Mouse (Mus musculus): ENCODE results near the gene Fam151b. TPM values are rescaled to one million over a fixed set of nuclear protein-coding genes. Genes with fewer than 3 reads are reported as not detected.

The Fam151b gene
- polyA plus RNA-seq, 1 experiment from 2014 or later = 0.24 TPM

DNA sequence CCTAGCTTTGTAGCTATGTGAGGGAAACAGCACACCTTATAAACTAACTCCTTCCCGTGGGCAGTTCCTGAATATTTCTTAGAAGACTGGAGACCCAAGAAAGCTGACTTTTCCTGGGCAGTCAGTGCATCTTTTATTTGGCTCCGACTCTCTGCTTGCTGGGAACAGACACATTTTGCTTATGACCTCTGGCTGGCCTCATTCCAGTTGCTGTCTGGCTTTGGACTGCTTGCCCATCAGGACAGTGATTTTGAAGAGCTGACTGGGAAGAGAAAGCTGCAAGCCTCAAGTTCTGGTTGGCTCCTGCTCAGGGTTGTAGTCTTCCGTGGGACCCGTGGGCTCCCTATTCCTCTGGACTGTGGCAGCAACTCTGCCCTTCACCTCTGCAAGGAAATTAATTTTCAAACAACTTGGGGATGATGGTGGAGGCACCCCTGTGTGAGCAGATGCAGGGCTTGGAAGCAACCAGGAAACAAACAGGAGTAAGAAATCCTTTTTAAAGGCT lies 56.4 kb downstream of the Fam151b start:
- 45% methylated on average over 4 of the region's 4 CpGs for WGBS
- Histone ChIP-seq H3K27ac (replicated peaks; ENCODE audit: low read depth, low read length) (no peak overlapping the region), H3K9ac (replicated peaks; ENCODE audit: low read length) (peak overlapping the region; percentile 62; the same call in 1 of the 2 replicates), H3K4me3 (replicated peaks; ENCODE audit: low read depth, low read length) (peak overlapping the region; percentile 66), H3K4me2 (ENCODE audit: low read length) (peak overlapping the region; percentile 96), H3K27me3 (ENCODE audit: control insufficient read depth, insufficient read depth, low read length) (peaks cover 35% of the 10 kb centered on the region), H3K4me1 (ENCODE audit: control insufficient read depth, insufficient read depth, low read length) (0 out of 2 replicates have a peak, but pooled peaks cover 5% of the 10 kb centered on the region), H3K36me3 (ENCODE audit: control insufficient read depth, insufficient read depth, low read length) (no peaks in the 10 kb centered on the region), H3K9me3 (ENCODE audit: control insufficient read depth, low read length) (no peaks in the 10 kb centered on the region)
- ATAC-seq (ENCODE audit: low FRiP score, low TSS enrichment) (no peak), DNase-seq (no peak)

DNA sequence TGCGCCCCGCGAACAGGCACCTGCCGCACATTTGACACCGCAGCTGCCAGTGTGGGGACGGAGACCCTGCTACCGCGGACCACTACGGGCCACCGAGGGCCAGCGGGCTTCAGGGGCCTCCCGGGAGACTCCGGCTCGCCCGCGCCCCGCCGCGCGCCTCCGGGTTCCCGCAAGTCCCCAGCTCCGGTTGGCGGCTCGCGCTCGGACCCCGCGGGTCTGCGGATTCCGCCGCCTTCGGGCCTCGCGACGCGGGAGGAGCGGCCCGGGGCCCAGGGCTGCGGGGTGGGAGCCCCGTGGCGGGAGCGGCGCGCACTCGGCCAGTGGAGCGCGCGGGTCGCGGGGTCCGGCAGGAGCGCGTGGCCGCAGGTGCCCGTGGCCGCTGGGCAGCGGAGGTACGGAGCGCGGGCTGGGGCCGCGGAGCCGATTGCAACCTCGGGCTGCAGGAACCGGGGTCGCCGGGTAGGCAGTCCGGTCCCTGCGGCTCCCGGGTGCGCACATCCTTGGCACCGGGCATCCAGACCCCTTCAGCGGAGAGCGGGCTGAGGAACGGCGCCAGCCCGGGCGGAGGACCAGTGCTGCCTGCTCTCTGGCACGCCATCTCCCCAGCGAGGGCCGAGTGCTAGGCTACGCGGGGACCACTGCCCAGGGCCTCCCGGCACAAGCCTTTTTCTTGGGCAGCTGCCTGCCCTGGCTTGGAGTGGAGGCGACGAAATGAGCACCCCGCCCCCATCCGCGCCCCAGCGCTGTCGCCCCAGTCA lies 57.3 kb downstream of the Fam151b start:
- peaks cover 35% of the 10 kb centered on the region for H3K27me3 ChIP-seq (ENCODE audit: control insufficient read depth, insufficient read depth, low read length)
- H3K4me1 ChIP-seq (ENCODE audit: control insufficient read depth, insufficient read depth, low read length) = 0 out of 2 replicates have a peak, but pooled peaks cover 5% of the 10 kb centered on the region
- ATAC-seq (ENCODE audit: low FRiP score, low TSS enrichment) (peak; percentile 68), DNase-seq (peak; percentile 62)
- H3K4me2 ChIP-seq (ENCODE audit: low read length) = peak overlapping the region; percentile 96
- H3K27ac ChIP-seq (replicated peaks; ENCODE audit: low read depth, low read length) = no peak overlapping the region
- H3K9ac ChIP-seq (replicated peaks; ENCODE audit: low read length) = peak overlapping the region; percentile 62
- no peaks in the 10 kb centered on the region for H3K9me3 ChIP-seq (ENCODE audit: control insufficient read depth, low read length)
- H3K4me3 ChIP-seq (replicated peaks; ENCODE audit: low read depth, low read length) = peak overlapping the region; percentile 66
- under 1% methylated on average over 92 of the region's 92 CpGs for WGBS
- no peaks in the 10 kb centered on the region for H3K36me3 ChIP-seq (ENCODE audit: control insufficient read depth, insufficient read depth, low read length)

DNA sequence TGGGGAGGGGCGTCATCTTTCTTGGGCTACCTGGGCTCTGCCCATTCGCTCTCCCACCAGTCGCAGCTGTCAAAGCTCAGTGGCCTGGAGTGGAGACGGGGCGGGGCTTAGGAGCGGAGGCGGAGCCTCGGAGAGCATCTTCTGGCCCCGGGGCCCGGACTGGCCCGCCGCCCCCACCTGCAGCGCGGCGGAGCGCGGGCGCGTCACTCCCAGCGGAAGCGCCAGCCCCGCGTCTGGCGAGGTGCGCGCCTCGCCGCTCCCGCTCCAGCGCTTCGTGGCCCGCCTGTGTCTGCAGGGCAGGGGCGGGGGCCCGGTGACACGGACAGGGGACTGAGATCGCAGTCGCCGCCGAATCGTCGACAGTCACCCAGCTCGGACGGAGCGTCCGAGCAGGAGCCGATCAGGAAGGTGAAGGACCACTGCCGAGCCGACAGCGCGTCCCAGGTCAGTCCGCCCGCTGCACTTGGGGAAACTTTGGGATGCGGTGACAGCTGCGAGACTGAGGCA lies 58.0 kb downstream of the Fam151b start, which contains the start of gene Ankrd34b:
TSS of gene Ankrd34b (plus strand) at position 139 of the 507 bp plus-strand sequence.
- under 1% methylated on average over 54 of the region's 54 CpGs for WGBS
- peak within 1 kb of the TSS; percentile 96 for H3K4me2 ChIP-seq (ENCODE audit: low read length)
- H3K9me3 ChIP-seq (ENCODE audit: control insufficient read depth, low read length) = no peaks in the 10 kb centered on the region
- H3K27ac ChIP-seq (replicated peaks; ENCODE audit: low read depth, low read length) = no peak within 1 kb of the TSS
- DNase-seq (peak; percentile 83), ATAC-seq (ENCODE audit: low FRiP score, low TSS enrichment) (peak; percentile 77)
- H3K36me3 ChIP-seq (ENCODE audit: control insufficient read depth, insufficient read depth, low read length) = no peaks in the 10 kb centered on the region
- H3K4me1 ChIP-seq (ENCODE audit: control insufficient read depth, insufficient read depth, low read length) = 0 out of 2 replicates have a peak, but pooled peaks cover 5% of the 10 kb centered on the region
- H3K4me3 ChIP-seq (replicated peaks; ENCODE audit: low read depth, low read length) = peak within 1 kb of the TSS; percentile 66
- peaks cover 35% of the 10 kb centered on the region for H3K27me3 ChIP-seq (ENCODE audit: control insufficient read depth, insufficient read depth, low read length)
- H3K9ac ChIP-seq (replicated peaks; ENCODE audit: low read length) = peak within 1 kb of the TSS; percentile 62

DNA sequence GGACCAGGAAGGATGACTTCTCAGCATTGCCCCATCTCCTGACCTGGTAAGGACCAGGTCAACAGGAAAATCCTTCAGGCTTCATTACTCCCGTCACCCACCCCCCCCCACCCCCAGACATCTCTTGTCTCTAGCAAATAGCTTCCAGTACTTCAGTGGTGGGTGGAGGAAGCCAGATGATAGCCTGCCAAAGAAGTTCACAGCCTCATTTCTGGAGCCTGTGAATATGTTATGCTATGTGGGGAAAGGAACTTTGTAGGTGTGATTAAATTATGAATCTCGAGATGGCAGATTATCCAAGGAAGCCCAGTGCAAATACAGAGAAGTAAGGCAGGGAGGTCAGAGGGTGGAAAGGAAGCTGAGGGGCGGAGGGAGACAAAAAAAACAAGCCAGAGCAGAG lies 60.1 kb downstream of the Fam151b start:
- H3K27me3 ChIP-seq (ENCODE audit: control insufficient read depth, insufficient read depth, low read length) = peaks cover 35% of the 10 kb centered on the region
- 0 out of 2 replicates have a peak, but pooled peaks cover 5% of the 10 kb centered on the region for H3K4me1 ChIP-seq (ENCODE audit: control insufficient read depth, insufficient read depth, low read length)
- H3K27ac ChIP-seq (replicated peaks; ENCODE audit: low read depth, low read length) = no peak overlapping the region
- H3K9me3 ChIP-seq (ENCODE audit: control insufficient read depth, low read length) = no peaks in the 10 kb centered on the region
- no peak overlapping the region for H3K9ac ChIP-seq (replicated peaks; ENCODE audit: low read length)
- no peak for DNase-seq
- 71% methylated on average over 3 of the region's 3 CpGs for WGBS
- no peak for ATAC-seq (ENCODE audit: low FRiP score, low TSS enrichment)
- H3K4me2 ChIP-seq (ENCODE audit: low read length) = no peak overlapping the region
- no peaks in the 10 kb centered on the region for H3K36me3 ChIP-seq (ENCODE audit: control insufficient read depth, insufficient read depth, low read length)
- no peak overlapping the region for H3K4me3 ChIP-seq (replicated peaks; ENCODE audit: low read depth, low read length)

DNA sequence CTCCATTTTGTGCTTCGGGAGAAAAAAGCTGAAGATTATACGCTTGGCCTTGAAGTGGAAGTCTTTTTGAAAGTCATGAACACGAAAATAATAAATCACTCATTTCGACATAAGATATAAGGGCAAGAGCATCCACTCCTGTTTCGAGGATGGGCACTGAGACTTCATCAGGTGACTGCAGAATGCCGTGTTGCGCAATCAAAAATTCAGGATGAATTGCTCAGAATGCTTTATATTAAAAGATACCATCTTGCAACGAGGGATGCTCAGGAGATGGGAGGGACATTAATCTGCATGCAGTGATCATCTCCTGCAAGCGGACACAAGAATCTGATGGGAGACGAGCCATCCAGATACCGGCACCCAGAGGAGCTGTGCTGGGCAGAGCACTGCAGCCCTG lies 64.2 kb downstream of the Fam151b start:
- DNase-seq (no peak), ATAC-seq (ENCODE audit: low FRiP score, low TSS enrichment) (no peak)
- H3K27ac ChIP-seq (replicated peaks; ENCODE audit: low read depth, low read length) = no peak overlapping the region
- no peak overlapping the region for H3K4me3 ChIP-seq (replicated peaks; ENCODE audit: low read depth, low read length)
- H3K4me2 ChIP-seq (ENCODE audit: low read length) = no peak overlapping the region
- H3K27me3 ChIP-seq (ENCODE audit: control insufficient read depth, insufficient read depth, low read length) = 0 out of 2 replicates have a peak, but pooled peaks cover 2% of the 10 kb centered on the region
- H3K9ac ChIP-seq (replicated peaks; ENCODE audit: low read length) = no peak overlapping the region
- no peaks in the 10 kb centered on the region for H3K36me3 ChIP-seq (ENCODE audit: control insufficient read depth, insufficient read depth, low read length)
- no peaks in the 10 kb centered on the region for H3K4me1 ChIP-seq (ENCODE audit: control insufficient read depth, insufficient read depth, low read length)
- 87% methylated on average over 11 of the region's 11 CpGs for WGBS
- no peaks in the 10 kb centered on the region for H3K9me3 ChIP-seq (ENCODE audit: control insufficient read depth, low read length)

DNA sequence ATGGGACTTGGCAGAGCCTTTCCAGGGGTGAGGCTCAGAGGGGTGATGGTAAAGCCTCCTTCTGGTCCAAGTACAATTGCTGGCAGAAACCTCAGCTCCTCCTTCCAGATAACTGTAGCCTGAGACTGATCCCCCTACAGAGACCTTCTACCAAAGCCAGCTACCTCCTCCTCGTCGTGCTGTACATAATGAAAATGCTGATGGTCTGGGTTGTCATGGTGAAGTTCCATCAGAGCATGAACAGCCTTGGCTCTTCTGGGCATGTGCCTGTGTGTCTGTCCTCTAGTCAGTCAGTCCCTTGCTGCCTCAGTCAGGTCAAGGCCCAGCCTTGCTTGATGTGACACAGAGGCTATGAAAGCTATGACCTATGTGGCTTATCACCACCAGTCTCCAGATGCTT lies 73.3 kb downstream of the Fam151b start:
- 58% methylated on average over 2 of the region's 2 CpGs for WGBS
- H3K27me3 ChIP-seq (ENCODE audit: control insufficient read depth, insufficient read depth, low read length) = no peaks in the 10 kb centered on the region
- H3K9ac ChIP-seq (replicated peaks; ENCODE audit: low read length) = no peak overlapping the region
- H3K27ac ChIP-seq (replicated peaks; ENCODE audit: low read depth, low read length) = no peak overlapping the region
- H3K4me1 ChIP-seq (ENCODE audit: control insufficient read depth, insufficient read depth, low read length) = no peaks in the 10 kb centered on the region
- H3K4me3 ChIP-seq (replicated peaks; ENCODE audit: low read depth, low read length) = no peak overlapping the region
- ATAC-seq (ENCODE audit: low FRiP score, low TSS enrichment) = no peak
- H3K36me3 ChIP-seq (ENCODE audit: control insufficient read depth, insufficient read depth, low read length) = no peaks in the 10 kb centered on the region
- H3K9me3 ChIP-seq (ENCODE audit: control insufficient read depth, low read length) = no peaks in the 10 kb centered on the region
- no peak for DNase-seq
- H3K4me2 ChIP-seq (ENCODE audit: low read length) = no peak overlapping the region

DNA sequence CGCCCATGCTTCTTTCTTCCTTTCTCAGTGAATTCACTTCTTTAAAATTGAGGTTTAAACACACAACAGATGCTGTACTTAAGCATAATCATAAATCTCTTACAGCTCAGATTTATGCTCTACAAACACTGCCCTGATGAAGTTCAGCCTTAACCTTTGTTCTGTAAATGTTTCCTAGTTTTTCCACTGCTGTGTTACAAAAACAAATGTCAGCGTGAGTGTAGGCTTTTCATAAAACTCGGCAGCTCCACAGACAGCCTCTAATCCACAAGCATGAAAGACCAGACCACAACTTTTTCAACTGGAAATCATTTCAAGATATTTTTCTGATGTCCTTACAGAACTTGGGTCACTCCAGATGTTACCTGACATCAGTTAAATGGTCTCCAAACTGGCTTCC lies 80.3 kb downstream of the Fam151b start:
- Histone ChIP-seq H3K4me2 (ENCODE audit: low read length) (no peak overlapping the region), H3K27ac (replicated peaks; ENCODE audit: low read depth, low read length) (no peak overlapping the region), H3K9me3 (ENCODE audit: control insufficient read depth, low read length) (no peaks in the 10 kb centered on the region), H3K9ac (replicated peaks; ENCODE audit: low read length) (no peak overlapping the region), H3K36me3 (ENCODE audit: control insufficient read depth, insufficient read depth, low read length) (no peaks in the 10 kb centered on the region), H3K4me1 (ENCODE audit: control insufficient read depth, insufficient read depth, low read length) (no peaks in the 10 kb centered on the region), H3K4me3 (replicated peaks; ENCODE audit: low read depth, low read length) (no peak overlapping the region), H3K27me3 (ENCODE audit: control insufficient read depth, insufficient read depth, low read length) (no peaks in the 10 kb centered on the region)
- no peak for ATAC-seq (ENCODE audit: low FRiP score, low TSS enrichment)
- 82% methylated on average over 3 of the region's 3 CpGs for WGBS
- no peak for DNase-seq

DNA sequence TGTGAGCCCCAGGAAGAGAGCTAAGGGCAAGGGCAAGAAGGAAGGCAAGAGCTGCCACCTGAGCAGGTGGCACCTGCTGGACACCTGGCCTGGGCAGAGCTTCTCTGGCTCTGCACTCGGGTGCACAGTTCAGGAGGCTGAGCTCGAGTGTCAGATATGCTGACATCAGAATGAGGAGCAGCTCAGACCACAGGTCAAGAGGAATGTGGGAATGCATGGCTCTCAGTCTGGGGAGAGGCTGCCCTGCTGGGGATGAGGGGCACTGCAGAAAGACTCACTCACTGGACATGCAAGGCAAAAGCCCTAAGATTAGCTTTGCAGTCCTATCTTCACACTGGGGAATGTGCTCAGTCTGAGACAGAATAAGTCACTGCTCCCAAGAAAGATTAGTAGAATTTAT lies 81.8 kb downstream of the Fam151b start:
- Histone ChIP-seq H3K36me3 (ENCODE audit: control insufficient read depth, insufficient read depth, low read length) (no peaks in the 10 kb centered on the region), H3K4me1 (ENCODE audit: control insufficient read depth, insufficient read depth, low read length) (no peaks in the 10 kb centered on the region), H3K9me3 (ENCODE audit: control insufficient read depth, low read length) (no peaks in the 10 kb centered on the region), H3K9ac (replicated peaks; ENCODE audit: low read length) (no peak overlapping the region), H3K4me2 (ENCODE audit: low read length) (no peak overlapping the region), H3K27ac (replicated peaks; ENCODE audit: low read depth, low read length) (no peak overlapping the region), H3K27me3 (ENCODE audit: control insufficient read depth, insufficient read depth, low read length) (no peaks in the 10 kb centered on the region), H3K4me3 (replicated peaks; ENCODE audit: low read depth, low read length) (no peak overlapping the region)
- 56% methylated on average over 2 of the region's 2 CpGs for WGBS
- ATAC-seq (ENCODE audit: low FRiP score, low TSS enrichment) (no peak; the same call in 1 of the 2 replicates), DNase-seq (no peak)
